Mouse (Mus musculus) large intestine, adult 2 months (tissue): ENCODE measurements around the gene Gabra4. TPM values are rescaled to one million over a fixed set of nuclear protein-coding genes. Genes with fewer than 3 reads are reported as not detected.
"Not testable (repeated sequence)": the region's sequence is repeated elsewhere in the genome, so short reads cannot be mapped to it uniquely, and the experiment has no call there.

ENCODE experiments used
- DNase-seq: peaks from one replicate; pipeline ENCODE4 v3.0.0-alpha.2; 2012; ENCODE audit warnings: low read depth, low spot score
- WGBS: fragments of 180-500 bp; shearing (Covaris S2); methylation state at CpG from one replicate; pipeline ENCODE4 v1.1.7; 2018; 5-methylcytosine and 5-hydroxymethylcytosine counted together
- polyA plus RNA-seq: library from polyadenylated mRNA; depleted of rRNA; stranded (reverse); fragments of >200 nt; gene quantifications from 2 replicates; pipeline ENCODE4 v1.2.3, GENCODE M21; 2012; rRNA removed

Gabra4 gene
- polyA plus RNA-seq, 1 experiment = not detected

DNA sequence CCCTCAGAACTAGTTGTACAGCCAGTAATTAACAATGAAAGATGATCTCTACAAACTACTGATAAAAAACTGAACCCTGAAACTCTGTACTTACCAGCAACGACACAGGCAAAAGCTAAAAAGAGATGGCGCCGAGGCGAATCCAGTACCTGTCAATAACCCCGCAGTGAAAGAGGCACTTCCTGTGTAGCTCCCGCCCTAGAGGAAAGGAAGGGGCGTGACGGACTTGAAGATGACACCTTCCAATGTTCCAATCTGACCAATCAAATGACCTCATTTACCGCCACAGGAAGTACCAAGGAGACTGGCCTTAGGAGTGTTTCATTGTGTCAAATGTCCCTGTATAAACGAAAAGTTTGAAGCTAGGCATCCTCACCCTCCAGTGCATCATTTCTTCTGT is 110.0 kb downstream of the Gabra4 start, which contains the start of gene Cox7b2:
TSS of gene Cox7b2 (minus strand) at position 127 of the 400 bp plus-strand sequence.
- DNase-seq = no peak
- WGBS = 89% methylated on average over 10 of the region's 10 CpGs

DNA sequence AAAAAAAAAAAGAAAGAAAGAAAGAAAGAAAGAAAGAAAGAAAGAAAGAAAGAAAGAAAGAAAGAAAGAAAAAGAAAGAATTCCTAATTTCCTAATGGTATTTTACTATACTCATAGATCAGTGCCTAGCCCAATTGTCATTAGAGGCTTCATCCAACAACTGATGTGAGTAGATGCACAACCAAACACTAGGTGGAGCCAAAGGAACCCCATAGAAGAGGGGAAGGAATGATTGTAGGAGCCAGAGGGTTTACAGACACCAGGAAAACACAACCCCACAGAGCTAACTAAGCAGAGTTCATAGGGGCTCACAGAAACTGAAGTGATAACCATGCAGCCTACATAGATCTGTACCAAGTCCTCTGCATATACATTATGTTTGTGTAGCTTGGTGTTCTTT is 112.6 kb downstream of the Gabra4 start:
- DNase-seq = no peak

DNA sequence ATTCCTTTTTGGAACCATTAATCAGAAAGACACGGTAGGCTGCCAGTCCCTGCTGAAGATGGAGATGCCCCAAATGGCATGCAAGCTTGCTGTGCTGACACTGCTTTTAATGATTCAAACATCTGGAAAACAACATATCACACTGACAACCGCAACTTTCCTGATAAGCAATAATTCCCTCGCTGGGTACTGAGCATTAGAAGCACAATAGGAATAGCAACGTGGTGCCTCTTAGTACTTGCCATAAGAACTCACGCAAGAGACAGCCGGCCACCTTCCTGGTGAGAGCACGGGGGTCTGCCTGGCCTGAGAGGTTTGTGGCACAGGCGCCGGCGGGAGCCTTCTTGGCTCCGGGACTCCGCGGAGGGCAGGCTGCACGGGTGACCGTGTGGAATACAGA is 132.6 kb downstream of the Gabra4 start:
- WGBS = 77% methylated on average over 10 of the region's 15 CpGs
- not testable (repeated sequence) for DNase-seq

Other genes with a start within 250 kb of the Gabra4 start
- not detected in 2 replicates for gene Cox7b2, start 110.1 kb downstream of the Gabra4 start, polyA plus RNA-seq
- gene Gabrb1, start 195 bp downstream of the Gabra4 start, polyA plus RNA-seq = not detected in 2 replicates